Mouse (Mus musculus) mammary gland, adult 2 months (tissue): ENCODE results near the gene Brms1. TPM values are rescaled to one million over a fixed set of nuclear protein-coding genes. Genes with fewer than 3 reads are reported as not detected.

Experiments used
- polyA plus RNA-seq: library from polyadenylated mRNA; depleted of rRNA; stranded (reverse); fragments of >200 nt; gene quantifications from 2 replicates; pipeline ENCODE4 v1.2.3, GENCODE M21; 2012; ENCODE audit warnings: low replicate concordance; rRNA removed

Brms1 gene
- polyA plus RNA-seq, result 31.7 and 37.6 TPM in 2 replicates

GRCm38 (mm10) chr19:5040862-5041523 lies at the start of gene Brms1:
Gene Brms1 (plus strand): TSS chr19:5041354.

DNA sequence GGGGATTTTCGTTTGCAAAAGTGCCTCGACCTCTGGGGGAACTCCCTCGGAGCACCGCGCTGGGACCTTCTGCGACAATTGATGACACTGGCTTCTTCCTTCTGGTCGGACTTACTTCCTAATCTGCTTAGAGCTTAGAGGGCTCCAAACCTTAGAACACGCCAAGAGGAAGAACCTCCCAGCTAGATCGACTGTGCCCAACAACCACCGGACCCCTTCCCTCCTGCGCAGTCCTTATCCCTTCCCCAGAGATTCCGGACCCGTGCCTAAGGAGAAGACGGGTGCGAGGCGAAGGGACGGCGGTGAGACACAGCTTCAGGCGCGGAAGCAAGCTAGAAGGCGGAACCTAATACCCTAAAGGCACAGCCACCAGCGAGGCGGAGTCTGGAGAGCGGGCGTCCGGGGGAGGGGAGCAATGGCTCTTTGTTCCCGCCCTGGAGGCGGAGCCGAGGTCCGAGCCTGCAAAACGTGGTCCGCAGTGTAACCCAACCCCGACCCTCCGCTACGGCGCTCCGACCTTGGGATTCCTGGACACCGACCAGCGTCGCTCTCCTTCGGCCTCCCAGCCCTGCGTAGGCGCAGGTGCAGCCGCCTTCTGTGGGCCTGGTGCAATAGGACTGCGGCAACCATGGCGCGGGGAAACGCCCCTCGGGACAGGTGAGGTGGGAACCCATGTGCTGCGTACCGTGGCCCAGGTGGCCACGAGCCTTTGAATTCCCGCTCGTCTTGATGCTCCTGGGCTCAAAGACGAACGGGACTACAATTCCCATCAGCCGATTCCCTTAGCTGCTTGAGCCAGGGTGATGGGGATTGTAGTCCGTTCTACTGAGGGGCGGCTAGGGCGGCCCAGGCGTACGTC lies 17.3 kb upstream of the Brms1 start, which contains the start of gene Slc29a2:
Slc29a2 (plus strand) TSS at position 240 of the 859 bp plus-strand sequence.

GRCm38 (mm10) chr19:5038709-5039156 lies 2.4 kb upstream of the Brms1 start, which contains the start of the genes B4gat1 and AC124502.3:
Gene B4gat1 (plus strand): TSS chr19:5038826.
Gene AC124502.3 (plus strand): TSS chr19:5038891.

DNA sequence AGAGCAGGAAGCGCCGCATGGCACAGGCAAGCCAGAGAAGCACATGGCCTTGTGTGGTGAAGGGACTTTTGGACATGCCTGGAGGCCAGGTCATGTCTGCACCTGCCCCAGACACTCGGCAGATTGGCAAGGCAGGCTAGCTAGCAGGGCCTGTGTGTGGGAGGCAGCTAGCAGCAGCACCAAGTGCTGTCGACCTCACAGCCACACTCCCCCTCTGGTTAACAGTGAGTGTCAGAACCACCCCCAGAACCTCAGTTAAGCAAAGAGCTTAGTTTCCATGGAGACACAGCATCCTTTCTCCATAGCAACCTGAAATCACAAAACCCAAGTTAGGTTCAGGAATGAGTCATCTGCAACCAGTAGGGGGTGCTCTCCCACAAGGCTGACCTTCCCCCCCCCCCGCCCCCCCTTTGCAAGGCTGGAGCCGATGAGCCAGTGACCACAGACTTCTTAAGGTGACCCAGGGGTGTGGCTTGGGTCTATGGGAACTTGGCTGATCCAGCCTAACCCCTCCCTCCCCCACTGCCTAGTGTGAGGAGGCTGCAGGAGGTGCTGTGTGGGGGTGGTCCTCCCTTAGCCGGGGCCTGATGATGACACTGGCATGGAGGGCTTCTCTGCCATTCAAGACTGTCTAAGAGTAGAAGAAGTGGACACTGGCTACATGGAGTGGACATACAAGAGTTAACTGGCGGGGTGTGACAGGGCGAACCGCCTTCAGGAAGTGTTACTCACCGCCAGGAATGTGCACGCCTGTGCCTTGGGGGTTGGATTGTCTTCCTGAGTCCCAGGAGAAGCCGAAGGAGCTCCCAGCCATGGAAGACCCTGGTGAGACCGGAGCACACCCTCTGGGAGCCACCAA lies 9.1 kb downstream of the Brms1 start, which contains the start of gene Rin1:
Rin1 (plus strand) TSS at position 435 of the 859 bp plus-strand sequence.

GRCm38 (mm10) chr19:5067867-5068569 lies 26.9 kb downstream of the Brms1 start, which contains the start of gene Cd248:
Gene Cd248 (plus strand): TSS chr19:5068078.

GRCm38 (mm10) chr19:5085145-5085863 lies 44.1 kb downstream of the Brms1 start, which contains the start of gene Tmem151a:
Gene Tmem151a (minus strand): TSS chr19:5085531.

DNA sequence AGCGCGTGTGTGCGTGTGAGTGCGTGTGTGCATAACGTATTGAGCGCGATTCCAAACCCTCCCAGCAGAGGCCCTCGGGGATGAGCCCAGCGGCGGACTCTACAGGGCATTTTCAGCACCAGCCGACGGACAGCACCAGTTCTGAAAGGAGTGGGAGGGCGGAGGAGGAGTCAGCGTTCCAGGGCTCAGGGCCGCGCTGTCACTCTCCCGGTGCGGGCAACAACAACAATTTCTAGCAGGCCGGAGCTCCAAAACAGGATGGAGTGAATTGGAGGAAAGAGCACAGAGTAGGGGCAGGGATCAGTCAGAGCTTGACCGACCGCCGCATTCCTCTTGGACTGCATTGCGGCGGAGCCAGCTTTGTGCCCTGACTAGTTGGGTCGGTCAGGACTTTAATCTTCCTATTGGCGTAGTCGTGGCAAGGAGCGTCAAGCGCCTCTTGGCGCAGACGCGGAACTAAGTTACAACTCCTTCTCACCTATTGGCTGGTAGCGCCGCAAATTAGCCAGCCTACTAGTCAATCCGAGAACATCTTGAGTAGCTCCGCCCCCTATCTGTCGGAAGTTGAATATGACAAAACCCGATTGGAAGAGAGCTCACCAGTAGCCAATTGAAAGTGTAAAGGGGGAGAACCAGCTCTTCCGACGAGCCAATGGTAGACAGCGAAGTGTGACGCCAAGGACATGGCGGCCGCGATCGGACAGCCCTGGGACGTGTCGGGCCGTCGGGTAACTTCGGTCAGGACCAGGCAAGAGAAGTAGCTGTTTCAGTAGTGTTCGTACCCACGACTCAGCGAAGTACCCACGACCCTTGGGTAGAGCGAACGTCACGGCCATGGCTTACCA lies 47.0 kb downstream of the Brms1 start, which contains the start of gene Yif1a:
Yif1a (plus strand) TSS at position 655 of the 845 bp plus-strand sequence.

DNA sequence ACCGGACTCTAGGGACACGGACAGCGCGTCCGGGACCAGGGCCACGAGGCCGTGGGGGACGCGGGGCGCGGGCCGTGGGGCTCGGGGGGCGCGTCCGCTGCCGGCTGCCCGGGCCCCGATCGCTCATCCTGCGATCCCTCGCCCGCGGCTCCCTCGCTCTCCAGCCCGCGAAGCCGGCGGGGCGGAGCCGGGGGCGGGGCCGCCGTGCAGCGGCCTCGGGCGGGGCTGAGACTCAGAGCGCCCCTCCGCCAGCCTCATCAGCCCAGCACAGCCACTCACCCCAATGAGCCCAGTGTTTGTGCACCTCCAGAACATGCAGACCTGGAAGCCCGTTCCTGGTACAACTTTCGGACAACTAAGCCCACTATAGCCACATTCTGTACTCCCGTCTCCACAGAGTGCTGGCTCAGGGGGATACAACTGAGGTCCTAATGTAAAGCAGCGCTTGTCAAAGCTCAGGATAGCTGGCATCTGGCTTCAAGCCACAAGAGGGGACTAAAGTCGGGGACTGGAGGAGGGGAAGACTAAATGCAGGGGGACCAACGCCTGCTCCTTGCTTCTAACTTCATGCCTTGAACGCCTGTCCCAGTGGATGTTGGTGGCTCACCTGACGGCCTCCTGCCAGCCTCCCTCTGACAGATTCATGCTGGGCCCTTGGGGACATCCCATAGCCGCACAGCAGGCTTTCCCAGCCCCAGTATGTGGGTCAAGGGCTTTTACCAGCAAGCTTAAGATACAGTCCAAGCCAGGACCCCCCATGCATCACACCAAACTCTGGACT lies 57.4 kb downstream of the Brms1 start, which contains the start of gene Cnih2:
Cnih2 (minus strand) TSS at position 159 of the 781 bp plus-strand sequence.

Other genes starting within 250 kb of the Brms1 start
- 30.1 and 37.6 TPM in 2 replicates for gene Rbm4, start 247.5 kb upstream of the Brms1 start, polyA plus RNA-seq
- 16.6 and 27.0 TPM in 2 replicates for gene Gm21992, start 229.7 kb upstream of the Brms1 start, polyA plus RNA-seq
- 47.0 and 81.2 TPM in 2 replicates for gene Rbm14, start 229.7 kb upstream of the Brms1 start, polyA plus RNA-seq
- gene Ccs, start 202.0 kb upstream of the Brms1 start, polyA plus RNA-seq, result 28.5 and 29.5 TPM in 2 replicates
- 0.07 TPM in 1 of 2 replicates, not detected in the other for gene Ccdc87, start 202.0 kb upstream of the Brms1 start, polyA plus RNA-seq
- gene Ctsf, start 186.2 kb upstream of the Brms1 start, polyA plus RNA-seq, result 103 and 209 TPM in 2 replicates
- 0.54 and 894 TPM in 2 replicates for gene Actn3, start 163.4 kb upstream of the Brms1 start, polyA plus RNA-seq
- 29.8 and 33.4 TPM in 2 replicates for gene Zdhhc24, start 162.7 kb upstream of the Brms1 start, polyA plus RNA-seq
- 2.7 and 4.2 TPM in 2 replicates for gene Bbs1, start 134.7 kb upstream of the Brms1 start, polyA plus RNA-seq
- 87.1 and 105 TPM in 2 replicates for gene Dpp3, start 113.1 kb upstream of the Brms1 start, polyA plus RNA-seq
- gene Peli3, start 98.2 kb upstream of the Brms1 start, polyA plus RNA-seq, result 6.9 and 8.4 TPM in 2 replicates
- 19.5 and 24.0 TPM in 2 replicates for gene Mrpl11, start 79.2 kb upstream of the Brms1 start, polyA plus RNA-seq
- 0.47 and 0.59 TPM in 2 replicates for gene Npas4, start 51.0 kb upstream of the Brms1 start, polyA plus RNA-seq
- 8.9 and 19.4 TPM in 2 replicates for gene Slc29a2, start 17.5 kb upstream of the Brms1 start, polyA plus RNA-seq
- gene B4gat1, start 2.5 kb upstream of the Brms1 start, polyA plus RNA-seq, result 33.1 and 40.6 TPM in 2 replicates
- gene AC124502.3, start 2.5 kb upstream of the Brms1 start, polyA plus RNA-seq, result 0.11 and 0.20 TPM in 2 replicates
- gene Rin1, start 9.1 kb downstream of the Brms1 start, polyA plus RNA-seq, result 11.1 and 16.2 TPM in 2 replicates
- gene Cd248, start 26.7 kb downstream of the Brms1 start, polyA plus RNA-seq, result 119 and 148 TPM in 2 replicates
- gene Tmem151a, start 44.2 kb downstream of the Brms1 start, polyA plus RNA-seq, result 0.20 and 0.41 TPM in 2 replicates
- gene Yif1a, start 47.2 kb downstream of the Brms1 start, polyA plus RNA-seq, result 170 and 227 TPM in 2 replicates
- gene Cnih2, start 57.2 kb downstream of the Brms1 start, polyA plus RNA-seq, result 0.96 and 3.2 TPM in 2 replicates
- 267 and 345 TPM in 2 replicates for gene Rab1b, start 65.7 kb downstream of the Brms1 start, polyA plus RNA-seq
- gene Klc2, start 77.2 kb downstream of the Brms1 start, polyA plus RNA-seq, result 44.4 and 46.1 TPM in 2 replicates
- gene Pacs1, start 231.8 kb downstream of the Brms1 start, polyA plus RNA-seq, result 40.7 and 52.1 TPM in 2 replicates